In the genomic region with DNA sequence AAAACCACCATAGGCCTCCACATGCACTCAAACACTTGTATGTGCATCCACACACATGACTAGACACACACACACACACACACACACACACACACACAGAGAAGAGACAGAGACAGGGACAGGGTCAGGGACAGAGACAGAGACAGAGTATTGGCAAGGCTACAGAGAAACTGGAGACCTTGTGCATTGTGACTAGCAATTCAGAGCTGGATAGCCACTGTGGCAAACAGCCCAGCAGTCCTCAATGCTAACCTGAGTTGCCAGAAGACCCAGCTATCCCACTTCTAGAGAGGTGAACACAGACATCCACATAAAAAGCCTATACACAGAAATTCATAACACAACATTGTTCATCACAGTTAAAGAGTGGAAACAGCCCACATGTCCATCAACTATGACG, we compare ENCODE assay signal across 13 mouse cellular contexts.
"Had no signal": no experiment of that assay in that cellular context is flagged by ENCODE, and none has a peak within 500 bp of the region (broad histone marks: within the 10 kb centered on the region; RNA-seq: fewer than 3 reads in every experiment).

No protein-coding gene starts in this region.

- DNase-seq: lung, adult 18-20 months; lung, embryonic 14.5 days; lung, postnatal 10 days; lung, postnatal 4 days; midbrain, embryonic 14.5 days; retina, postnatal 1 day; right cerebral cortex, adult 18-20 months; right cerebral cortex, postnatal 25 days; right cerebral cortex, postnatal 4 days; spleen, adult 18-20 months; thymus, adult 2 months; thymus, postnatal 25 days; thymus, postnatal 4 days had no signal
